8 mouse cellular contexts compared by ENCODE assay signal in genomic region chr8:22411282-22411702, GRCm38 (mm10). TPM values are rescaled to one million over a fixed set of nuclear protein-coding genes. Genes with fewer than 3 reads are reported as not detected.
DNase-seq lines count a peak whose midpoint lies in the region; ATAC-seq lines count a peak whose summit lies in the region.

TSS of gene Mrps31 (plus strand) at chr8:22411361.

- H3K9me3 ChIP-seq in heart, embryonic 14.5 days (ENCODE audit: control insufficient read depth, low read length): no peaks in the 10 kb centered on the region
- H3K9me3 ChIP-seq in liver, embryonic 13.5 days (replicated peaks): no peaks in the 10 kb centered on the region
- H3K9me3 ChIP-seq in stomach, embryonic 16.5 days (replicated peaks; ENCODE audit: control insufficient read depth, low read length): no peaks in the 10 kb centered on the region

- WGBS in heart, embryonic 14.5 days: under 1% methylated on average over 25 of the region's 25 CpGs
- under 1% methylated on average over 25 of the region's 25 CpGs for WGBS in liver, embryonic 13.5 days (ENCODE audit: insufficient replicate concordance)
- 0% methylated on average over 25 of the region's 25 CpGs for WGBS in stomach, embryonic 16.5 days

- H3K27me3 ChIP-seq in heart, embryonic 14.5 days (ENCODE audit: control insufficient read depth, insufficient read depth, low read length): no peaks in the 10 kb centered on the region
- H3K27me3 ChIP-seq in liver, embryonic 13.5 days: no peaks in the 10 kb centered on the region
- H3K27me3 ChIP-seq in stomach, embryonic 16.5 days (ENCODE audit: control insufficient read depth, insufficient read depth, low read length): no peaks in the 10 kb centered on the region

- peaks cover 17% of the 10 kb centered on the region for H3K36me3 ChIP-seq in heart, embryonic 14.5 days (ENCODE audit: control insufficient read depth, insufficient read depth, low read length)
- H3K36me3 ChIP-seq in liver, embryonic 13.5 days: peaks cover 8% of the 10 kb centered on the region
- H3K36me3 ChIP-seq in stomach, embryonic 16.5 days (ENCODE audit: control insufficient read depth, insufficient read depth, low read length): 0 out of 2 replicates have a peak, but pooled peaks cover 5% of the 10 kb centered on the region

- peak within 1 kb of the TSS; percentile 83 for H3K9ac ChIP-seq in heart, embryonic 14.5 days (ENCODE audit: low read length)
- peak within 1 kb of the TSS; percentile 79 for H3K9ac ChIP-seq in liver, embryonic 13.5 days
- peak within 1 kb of the TSS; percentile 83 for H3K9ac ChIP-seq in stomach, embryonic 16.5 days (ENCODE audit: low read length)

- ATAC-seq in heart, embryonic 14.5 days (ENCODE audit: insufficient number of reproducible peaks, insufficient read depth, low FRiP score, low read depth): peak; percentile 89
- peak; percentile 87 for ATAC-seq in liver, embryonic 13.5 days (ENCODE audit: low read depth)
- ATAC-seq in stomach, embryonic 16.5 days (ENCODE audit: insufficient read depth, low FRiP score): peak; percentile 80

- H3K4me2 ChIP-seq in heart, embryonic 14.5 days (ENCODE audit: low read length): peak within 1 kb of the TSS; percentile 88
- H3K4me2 ChIP-seq in liver, embryonic 13.5 days: peak within 1 kb of the TSS; percentile 73
- peak within 1 kb of the TSS; percentile 74 for H3K4me2 ChIP-seq in stomach, embryonic 16.5 days (ENCODE audit: low read depth, low read length)

- H3K4me3 ChIP-seq in brown adipose tissue, adult 24 weeks (ENCODE audit: insufficient read depth, low read depth, low read length): peak within 1 kb of the TSS; percentile 94
- H3K4me3 ChIP-seq in heart, embryonic 14.5 days (ENCODE audit: control insufficient read depth in 1 of 2, insufficient read depth in 1 of 2, low read depth in 1 of 2, low read length in 2 of 2): peak within 1 kb of the TSS; percentile 64 to 95
- peak within 1 kb of the TSS; percentile 76 for H3K4me3 ChIP-seq in liver, embryonic 13.5 days (replicated peaks)
- H3K4me3 ChIP-seq in stomach, embryonic 16.5 days (replicated peaks; ENCODE audit: low read length): peak within 1 kb of the TSS; percentile 74

- peak; percentile 87 for DNase-seq in CD4-positive, CD25-positive, alpha-beta regulatory T cell, adult 2 months (ENCODE audit: low read depth, low spot score)
- peak; percentile 73 for DNase-seq in fibroblast of lung, adult 2 months (ENCODE audit: low read depth)
- peak; percentile 90 for DNase-seq in kidney, postnatal 14 days
- DNase-seq in liver, embryonic 13.5 days: peak; percentile 70
- DNase-seq in neural tube, embryonic 10.5 days (ENCODE audit: extremely low spot score, low spot score): peak; percentile 78

- no peaks in the 10 kb centered on the region for H3K4me1 ChIP-seq in brown adipose tissue, adult 24 weeks (ENCODE audit: control insufficient read depth, insufficient read depth, insufficient read length, low read length)
- H3K4me1 ChIP-seq in heart, embryonic 14.5 days (ENCODE audit: control insufficient read depth in 2 of 2, insufficient read depth in 2 of 2, low read length in 2 of 2): peaks cover 0 to 13% of the 10 kb centered on the region in 2 experiments; a peak in 2 of 4 replicates
- peaks cover 29% of the 10 kb centered on the region for H3K4me1 ChIP-seq in liver, embryonic 13.5 days (replicated peaks)
- H3K4me1 ChIP-seq in stomach, embryonic 16.5 days (ENCODE audit: control insufficient read depth, insufficient read depth, low read length): peaks cover 5% of the 10 kb centered on the region; the same call in 1 of the 2 replicates

- peak within 1 kb of the TSS; percentile 75 for H3K27ac ChIP-seq in brown adipose tissue, adult 24 weeks (replicated peaks; ENCODE audit: low read depth, low read length)
- peak within 1 kb of the TSS; percentile 71 to 88 for H3K27ac ChIP-seq in heart, embryonic 14.5 days (replicated peaks in 1 of 2; ENCODE audit: control insufficient read depth in 1 of 2, insufficient read depth in 1 of 2, low read depth in 2 of 2, low read length in 2 of 2)
- peak within 1 kb of the TSS; percentile 71 for H3K27ac ChIP-seq in liver, embryonic 13.5 days
- peak within 1 kb of the TSS; percentile 61 for H3K27ac ChIP-seq in stomach, embryonic 16.5 days (ENCODE audit: low read length)

RNA-seq across cellular contexts. Expression of gene Mrps31, which starts in this region (rescaled TPM):
- polyA plus RNA-seq in brown adipose tissue, adult 24 weeks (2012; ENCODE audit: insufficient read depth, insufficient read length, missing spikeins): 85.5 and 102 TPM in 2 replicates
- 51.8 and 52.2 TPM in 2 replicates for polyA plus RNA-seq in heart, embryonic 14.5 days (2014; fragmentation: Nextera tagmentation; extraction: Ambion mirVana)
- 31.6 and 38.8 TPM in 2 replicates for polyA plus RNA-seq in liver, embryonic 13.5 days (2015; fragmentation: Nextera tagmentation; extraction: Ambion mirVana)
- 45.7 and 48.8 TPM in 2 replicates for polyA plus RNA-seq in stomach, embryonic 16.5 days (2015; fragmentation: Nextera tagmentation; extraction: Ambion mirVana)

Comparison
In these comparisons a context has a peak if more than half of its experiments do, and no peak if none do; other contexts are left out.
1. Peak in every context shown above with its lines: DNase-seq, ATAC-seq, H3K4me3 ChIP-seq and H3K27ac ChIP-seq.